Mouse (Mus musculus) testis, adult 2 months (tissue): ENCODE measurements around the gene Dxo.

Experiments
- CTCF ChIP-seq: fragments of 200-500 bp; IDR thresholded peaks from 2 replicates; pipeline ENCODE4 v1.5.1; 2012; ENCODE audit warnings: low read depth, mild to moderate bottlenecking, inconsistent platforms, low read length, moderate library complexity; ENCODE audit not compliant: control insufficient read depth, insufficient read depth, insufficient replicate concordance
- POLR2A ChIP-seq: fragments of 200-500 bp; IDR thresholded peaks from 2 replicates; pipeline ENCODE4 v1.6.1; 2012; ENCODE audit warnings: low read depth, mild to moderate bottlenecking, inconsistent platforms, low read length, moderate library complexity; ENCODE audit not compliant: control insufficient read depth

- TF ChIP-seq CTCF, result no peak
- no peak for TF ChIP-seq POLR2A
These were observed 13.8 kb downstream of the Dxo start for GRCm38 (mm10) chr17:34850517-34851125.
